Mouse (Mus musculus): ENCODE measurements around the gene Galnt12.

DNA sequence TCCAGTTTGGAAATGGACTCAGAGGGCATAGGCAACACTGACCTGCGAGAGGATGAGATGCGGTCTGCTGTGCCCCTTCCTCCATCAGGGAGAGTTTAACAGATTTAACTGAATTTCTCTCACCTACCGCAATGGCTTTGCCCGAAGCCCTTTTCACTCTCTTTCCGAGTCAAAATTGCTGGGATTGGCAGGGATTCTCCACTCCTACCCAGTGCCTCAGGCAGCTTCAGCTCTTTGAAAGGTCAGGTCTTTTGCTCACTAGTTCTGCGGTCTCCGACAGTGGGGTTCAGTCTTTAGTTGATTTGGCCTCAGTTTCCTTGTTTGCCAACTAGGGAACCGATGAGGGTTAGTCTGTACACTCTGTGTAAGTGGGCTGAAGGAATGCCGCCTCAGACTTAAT is 1.5 kb downstream of the Galnt12 start:
- TF ChIP-seq GATA1 (IDR thresholded peaks at IDR 0.05; ENCODE audit: borderline replicate concordance, low read length), result no peak
- TF ChIP-seq FLI1 (IDR thresholded peaks at IDR 0.05; ENCODE audit: low read length), result no peak

Measured in megakaryocyte, embryonic 14.5 days (primary cell).